Mouse (Mus musculus) myocyte (in vitro differentiated cells): ENCODE measurements around the gene Sfta2. TPM values are rescaled to one million over a fixed set of nuclear protein-coding genes. Genes with fewer than 3 reads are reported as not detected.
A peak's percentile ranks its signal among the peaks of the same experiment; 100 is the strongest.

Experiments used
- H3K27me3 ChIP-seq: one replicate; pipeline ENCODE4 v1.6.1; 2011; ENCODE audit not compliant: control insufficient read depth, insufficient read depth, insufficient read length
- H3K36me3 ChIP-seq: one replicate; pipeline ENCODE4 v1.6.1; 2011; ENCODE audit not compliant: control insufficient read depth, insufficient read depth
- H3K4me2 ChIP-seq: one replicate; pipeline ENCODE4 v1.6.1; 2011; ENCODE audit warnings: low read depth, control low read depth
- H3K4me3 ChIP-seq: one replicate; pipeline ENCODE4 v1.5.1; 2011; ENCODE audit warnings: mild to moderate bottlenecking, control low read depth, moderate library complexity
- H3K79me2 ChIP-seq: one replicate; pipeline ENCODE4 v1.6.1; 2011; ENCODE audit not compliant: control insufficient read depth, insufficient read depth
- H3ac ChIP-seq: one replicate; pipeline ENCODE4 v1.6.1; 2011; ENCODE audit not compliant: control insufficient read depth, insufficient read length
- CEBPB ChIP-seq: IDR thresholded peaks from 2 replicates; pipeline ENCODE4 v1.6.1; 2011; ENCODE audit warnings: mild to moderate bottlenecking, moderate library complexity; ENCODE audit not compliant: poor library complexity, insufficient read depth, severe bottlenecking
- E2F4 ChIP-seq: IDR thresholded peaks from one replicate; pipeline ENCODE4 v1.6.1; 2011; ENCODE audit warnings: mild to moderate bottlenecking, control low read depth, moderate library complexity; ENCODE audit not compliant: insufficient read depth
- MAX ChIP-seq: IDR thresholded peaks from one replicate; pipeline ENCODE4 v1.6.1; 2011; ENCODE audit warnings: low read depth, mild to moderate bottlenecking, control low read depth
- MYOD1 ChIP-seq, 3 experiments: IDR thresholded peaks; one replicate each; pipeline ENCODE4 v1.6.1; 2011; ENCODE audit warnings: control low read depth in 2 of 3, low read depth in 2 of 3, mild to moderate bottlenecking in 2 of 3, moderate library complexity in 1 of 3; ENCODE audit not compliant: insufficient read length in 2 of 3, control insufficient read depth in 1 of 3
- MYOG ChIP-seq, 3 experiments: IDR thresholded peaks; one replicate each; pipeline ENCODE4 v1.6.1; 2011; ENCODE audit warnings: control low read depth in 2 of 3, low read depth in 2 of 3, mild to moderate bottlenecking in 2 of 3; ENCODE audit not compliant: insufficient read length in 2 of 3, control insufficient read depth in 1 of 3, insufficient read depth in 1 of 3
- POLR2A ChIP-seq: IDR thresholded peaks from one replicate; pipeline ENCODE4 v1.6.1; 2011; ENCODE audit warnings: low read depth, mild to moderate bottlenecking, control low read depth, moderate library complexity; ENCODE audit not compliant: insufficient read length
- POLR2AphosphoS2 ChIP-seq: IDR thresholded peaks from one replicate; pipeline ENCODE4 v1.6.1; 2011; ENCODE audit warnings: low read depth, control low read depth; ENCODE audit not compliant: insufficient read length
- REST ChIP-seq: IDR thresholded peaks from one replicate; pipeline ENCODE4 v1.6.1; 2011; ENCODE audit warnings: mild to moderate bottlenecking, control low read depth, moderate library complexity; ENCODE audit not compliant: insufficient read depth, insufficient read length
- SRF ChIP-seq: IDR thresholded peaks from one replicate; pipeline ENCODE4 v1.6.1; 2011; ENCODE audit warnings: low read depth; ENCODE audit not compliant: control insufficient read depth, insufficient read length
- TCF12 ChIP-seq: IDR thresholded peaks from one replicate; pipeline ENCODE4 v1.6.1; 2011; ENCODE audit warnings: mild to moderate bottlenecking, control low read depth; ENCODE audit not compliant: poor library complexity, insufficient read depth, severe bottlenecking
- TCF3 ChIP-seq: IDR thresholded peaks from one replicate; pipeline ENCODE4 v1.6.1; 2011; ENCODE audit warnings: low read depth, control low read depth; ENCODE audit not compliant: insufficient read length
- USF1 ChIP-seq: IDR thresholded peaks from one replicate; pipeline ENCODE4 v1.6.1; 2011; ENCODE audit warnings: low read depth, mild to moderate bottlenecking, control low read depth, moderate library complexity
- polyA plus RNA-seq: library from polyadenylated mRNA; unstranded; fragments of >200 nt; fragmentation: generic; extraction: Trizol; gene quantifications from one replicate; pipeline ENCODE4 v1.2.1, GENCODE M21; 2012; ENCODE audit warnings: missing spikeins

Sfta2 gene
- polyA plus RNA-seq, 1 experiment, result not detected

DNA sequence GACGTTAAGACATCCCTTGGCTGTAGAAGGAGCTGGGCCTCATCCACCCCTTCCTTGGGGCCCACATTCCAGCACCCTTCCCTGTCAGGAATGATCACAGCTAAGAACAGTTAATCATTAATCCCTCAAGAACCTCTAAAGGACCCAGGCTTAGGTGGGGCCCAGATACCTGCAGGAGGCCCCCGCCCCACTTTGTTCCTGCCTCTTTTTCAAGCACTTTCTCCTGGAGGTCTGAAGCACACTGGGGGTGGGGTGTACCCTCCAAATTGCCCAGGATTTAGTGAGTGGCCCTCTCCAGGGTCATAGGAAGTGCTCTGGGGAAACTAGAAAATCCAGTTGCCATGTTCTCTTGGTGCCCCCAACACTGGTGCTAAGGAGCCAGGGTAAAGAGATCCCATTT is 48.1 kb downstream of the Sfta2 start:
- H3K36me3 ChIP-seq, result no peaks in the 10 kb centered on the region
- H3K27me3 ChIP-seq, result peaks cover 22% of the 10 kb centered on the region
- H3K4me3 ChIP-seq, result no peak overlapping the region
- no peak overlapping the region for H3ac ChIP-seq
- no peaks in the 10 kb centered on the region for H3K79me2 ChIP-seq
- no peak for TF ChIP-seq MYOD1 (IDR thresholded peaks at IDR 0.05; ENCODE audit: control insufficient read depth in 1 of 3, insufficient read length in 2 of 3, low read depth in 2 of 3)
- no peak for TF ChIP-seq TCF3
- no peak for TF ChIP-seq MAX
- TF ChIP-seq MYOG (IDR thresholded peaks at IDR 0.05; ENCODE audit: control insufficient read depth in 1 of 3, insufficient read depth in 1 of 3, insufficient read length in 2 of 3, low read depth in 2 of 3), result no peak
- TF ChIP-seq SRF, result no peak
- no peak for TF ChIP-seq REST
- no peak for TF ChIP-seq TCF12
- TF ChIP-seq USF1, result no peak
- no peak for TF ChIP-seq POLR2AphosphoS2
- TF ChIP-seq POLR2A, result no peak
- no peak for TF ChIP-seq E2F4
- no peak for TF ChIP-seq CEBPB
- no peak overlapping the region for H3K4me2 ChIP-seq

DNA sequence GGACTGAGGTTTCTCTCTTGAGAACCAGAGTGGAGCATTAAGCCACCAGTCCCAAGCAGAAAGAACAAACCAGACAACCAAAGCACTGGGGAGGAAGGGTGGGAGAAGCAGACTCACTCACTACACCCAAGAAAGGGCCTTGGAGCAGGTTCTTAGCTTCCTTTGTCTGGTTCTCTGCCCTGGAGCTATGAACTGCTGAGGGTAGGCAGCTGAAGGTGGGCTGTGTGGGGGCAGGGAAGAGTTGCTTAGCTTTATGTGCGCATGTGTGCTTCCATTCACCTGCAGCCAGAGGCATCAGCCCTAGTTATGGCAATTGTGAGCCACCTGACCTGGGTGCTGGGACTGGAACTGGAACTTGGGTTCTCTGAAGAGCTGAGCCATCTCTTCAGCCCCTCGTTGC is 51.7 kb downstream of the Sfta2 start:
- Histone ChIP-seq H3ac (no peak overlapping the region), H3K79me2 (no peaks in the 10 kb centered on the region), H3K27me3 (peaks cover 12% of the 10 kb centered on the region), H3K4me2 (no peak overlapping the region), H3K36me3 (no peaks in the 10 kb centered on the region), H3K4me3 (no peak overlapping the region)
- TF ChIP-seq USF1 (no peak), TCF12 (no peak), MYOG (IDR thresholded peaks at IDR 0.05; ENCODE audit: control insufficient read depth in 1 of 3, insufficient read depth in 1 of 3, insufficient read length in 2 of 3, low read depth in 2 of 3) (no peak), POLR2A (no peak), REST (no peak), MAX (no peak), POLR2AphosphoS2 (no peak), CEBPB (no peak), TCF3 (no peak), MYOD1 (IDR thresholded peaks at IDR 0.05; ENCODE audit: control insufficient read depth in 1 of 3, insufficient read length in 2 of 3, low read depth in 2 of 3) (no peak), SRF (no peak), E2F4 (no peak)

DNA sequence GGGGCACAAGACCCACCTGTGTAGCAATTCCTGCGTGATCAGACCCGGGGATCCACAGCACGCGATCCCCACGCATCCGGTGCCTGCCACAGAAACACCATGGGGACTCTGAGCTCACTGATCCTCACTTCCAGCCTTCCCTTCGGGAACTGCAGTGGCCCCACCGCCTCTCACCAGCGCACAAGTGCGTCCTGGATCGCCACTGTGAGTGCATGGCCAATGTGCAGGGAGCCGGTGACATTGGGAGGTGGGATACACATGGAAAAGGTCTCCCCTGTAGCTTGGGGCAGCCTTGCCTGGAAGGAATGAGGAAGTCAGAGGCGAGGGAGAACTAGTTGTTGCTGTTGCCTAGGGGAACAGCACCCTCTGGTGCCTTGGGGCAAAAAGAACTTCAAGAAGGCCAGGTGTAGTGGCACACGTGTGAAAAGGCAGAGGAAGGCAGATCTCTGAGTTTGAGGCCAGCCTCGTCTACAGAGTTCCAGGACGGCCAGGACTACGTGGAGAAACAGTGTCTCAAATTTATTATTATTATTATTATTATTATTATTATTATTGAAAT is 64.7 kb downstream of the Sfta2 start:
- Histone ChIP-seq H3K36me3 (no peaks in the 10 kb centered on the region), H3K4me2 (no peak overlapping the region), H3K79me2 (no peaks in the 10 kb centered on the region)

DNA sequence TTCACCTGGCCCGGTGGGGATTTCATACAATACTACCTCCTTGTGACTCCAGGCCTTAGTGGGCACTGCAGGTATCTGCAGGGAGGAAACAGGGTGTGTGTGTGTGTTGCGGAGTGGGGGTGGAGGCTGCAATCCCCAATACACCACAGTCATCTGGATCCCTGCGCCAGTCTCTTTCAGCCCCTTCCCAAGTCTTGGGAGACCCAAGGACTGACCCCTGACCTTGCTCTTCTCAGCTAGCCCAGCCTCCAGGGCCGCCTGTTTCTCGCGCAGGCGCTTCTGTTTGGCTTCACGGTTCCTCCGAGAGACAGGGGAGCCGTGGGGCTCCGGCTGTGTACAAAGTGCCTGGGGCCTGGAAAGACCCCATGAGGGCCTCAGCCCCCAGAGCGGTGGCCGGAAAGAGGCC is 65.5 kb downstream of the Sfta2 start:
- no peaks in the 10 kb centered on the region for H3K27me3 ChIP-seq
- H3K36me3 ChIP-seq, result no peaks in the 10 kb centered on the region
- no peaks in the 10 kb centered on the region for H3K79me2 ChIP-seq
- peak overlapping the region; percentile 80 for H3K4me2 ChIP-seq
- peak overlapping the region; percentile 36 for H3ac ChIP-seq
- TF ChIP-seq POLR2A, result no peak
- TF ChIP-seq E2F4, result no peak
- no peak for TF ChIP-seq TCF3
- TF ChIP-seq POLR2AphosphoS2, result no peak
- no peak for TF ChIP-seq SRF
- TF ChIP-seq USF1, result no peak
- no peak for TF ChIP-seq TCF12
- TF ChIP-seq MYOD1 (IDR thresholded peaks at IDR 0.05; ENCODE audit: control insufficient read depth in 1 of 3, insufficient read length in 2 of 3, low read depth in 2 of 3), result no peak
- TF ChIP-seq MYOG (IDR thresholded peaks at IDR 0.05; ENCODE audit: control insufficient read depth in 1 of 3, insufficient read depth in 1 of 3, insufficient read length in 2 of 3, low read depth in 2 of 3), result no peak
- TF ChIP-seq CEBPB, result no peak
- no peak for TF ChIP-seq REST
- no peak for TF ChIP-seq MAX
- H3K4me3 ChIP-seq, result peak overlapping the region; percentile 76

More for the DNA sequence above, 64.7 kb downstream of the Sfta2 start:
- Histone ChIP-seq H3K4me3 (peak overlapping the region; percentile 76), H3ac (no peak overlapping the region), H3K27me3 (no peaks in the 10 kb centered on the region)
- TF ChIP-seq E2F4, result no peak
- no peak for TF ChIP-seq POLR2A
